Mouse (Mus musculus): ENCODE results near the gene Itpripl2. TPM values are rescaled to one million over a fixed set of nuclear protein-coding genes. Genes with fewer than 3 reads are reported as not detected.

Itpripl2 gene
- polyA plus RNA-seq, 1 experiment from 2014 or later, result 4.1 TPM

GRCm38 (mm10) chr7:118498984-118499783 lies 7.4 kb upstream of the Itpripl2 start:
- Histone ChIP-seq H3K9me3 (ENCODE audit: low read depth, low read length) (no peaks in the 10 kb centered on the region), H3K27me3 (ENCODE audit: insufficient read depth, low read length) (no peaks in the 10 kb centered on the region)

GRCm38 (mm10) chr7:118494892-118495579 lies 3.3 kb upstream of the Itpripl2 start:
- Histone ChIP-seq H3K27me3 (ENCODE audit: insufficient read depth, low read length) (peaks cover 7% of the 10 kb centered on the region; the same call in 1 of the 2 replicates), H3K4me1 (ENCODE audit: insufficient read depth) (peaks cover 9% of the 10 kb centered on the region), H3K4me2 (no peak overlapping the region), H3K27ac (ENCODE audit: low read depth) (no peak overlapping the region), H3K4me3 (ENCODE audit: low read depth, low read length) (no peak overlapping the region), H3K9me3 (ENCODE audit: low read depth, low read length) (no peaks in the 10 kb centered on the region), H3K9ac (no peak overlapping the region), H3K36me3 (ENCODE audit: insufficient read depth) (peaks cover 5% of the 10 kb centered on the region)
- no peak for ATAC-seq (ENCODE audit: insufficient read depth)
- DNase-seq, result no peak
- 69% methylated on average over 4 of the region's 4 CpGs for WGBS
- no peak for TF ChIP-seq CTCF (IDR thresholded peaks at IDR 0.05; ENCODE audit: low read depth)

More at GRCm38 (mm10) chr7:118498984-118499783, 7.4 kb upstream of the Itpripl2 start:
- no peak for TF ChIP-seq CTCF (IDR thresholded peaks at IDR 0.05; ENCODE audit: low read depth)
- Histone ChIP-seq H3K36me3 (ENCODE audit: insufficient read depth) (no peaks in the 10 kb centered on the region), H3K4me3 (ENCODE audit: low read depth, low read length) (no peak overlapping the region), H3K4me2 (no peak overlapping the region), H3K27ac (ENCODE audit: low read depth) (no peak overlapping the region), H3K4me1 (ENCODE audit: insufficient read depth) (no peaks in the 10 kb centered on the region), H3K9ac (no peak overlapping the region)
- DNase-seq (no peak), ATAC-seq (ENCODE audit: insufficient read depth) (no peak)
- 71% methylated on average over 12 of the region's 12 CpGs for WGBS

GRCm38 (mm10) chr7:118493892-118494291 lies 2.1 kb upstream of the Itpripl2 start:
- H3K27ac ChIP-seq (ENCODE audit: low read depth), result no peak overlapping the region
- H3K9ac ChIP-seq, result no peak overlapping the region
- peak; percentile 41 for DNase-seq
- no peaks in the 10 kb centered on the region for H3K9me3 ChIP-seq (ENCODE audit: low read depth, low read length)
- peaks cover 10% of the 10 kb centered on the region; the same call in 1 of the 2 replicates for H3K27me3 ChIP-seq (ENCODE audit: insufficient read depth, low read length)
- H3K36me3 ChIP-seq (ENCODE audit: insufficient read depth), result peaks cover 16% of the 10 kb centered on the region
- 71% methylated on average over 9 of the region's 9 CpGs for WGBS
- no peak overlapping the region for H3K4me3 ChIP-seq (ENCODE audit: low read depth, low read length)
- ATAC-seq (ENCODE audit: insufficient read depth), result no peak
- no peak for TF ChIP-seq CTCF (IDR thresholded peaks at IDR 0.05; ENCODE audit: low read depth)
- H3K4me2 ChIP-seq, result no peak overlapping the region
- peaks cover 15% of the 10 kb centered on the region for H3K4me1 ChIP-seq (ENCODE audit: insufficient read depth)

- Histone ChIP-seq H3K27ac (ENCODE audit: low read depth) (peak overlapping the region; percentile 93; the same call in 1 of the 2 replicates), H3K9me3 (ENCODE audit: low read depth, low read length) (no peaks in the 10 kb centered on the region), H3K4me1 (ENCODE audit: insufficient read depth) (peaks cover 28% of the 10 kb centered on the region), H3K4me2 (peak overlapping the region; percentile 91), H3K9ac (peak overlapping the region; percentile 95), H3K27me3 (ENCODE audit: insufficient read depth, low read length) (peaks cover 10% of the 10 kb centered on the region; the same call in 1 of the 2 replicates), H3K4me3 (ENCODE audit: low read depth, low read length) (peak overlapping the region; percentile 74), H3K36me3 (ENCODE audit: insufficient read depth) (peaks cover 19% of the 10 kb centered on the region)
- peak; percentile 5 for ATAC-seq (ENCODE audit: insufficient read depth)
- WGBS, result 3% methylated on average over 67 of the region's 67 CpGs
- TF ChIP-seq CTCF (IDR thresholded peaks at IDR 0.05; ENCODE audit: low read depth), result peak; percentile 37
- peak; percentile 66 for DNase-seq
Observed at GRCm38 (mm10) chr7:118490666-118491430, 927 bp downstream of the Itpripl2 start.

GRCm38 (mm10) chr7:118489706-118490665 lies 1.8 kb downstream of the Itpripl2 start:
- peak; percentile 1; the same call in 1 of the 2 replicates for ATAC-seq (ENCODE audit: insufficient read depth)
- 32% methylated on average over 57 of the region's 57 CpGs for WGBS
- Histone ChIP-seq H3K4me2 (peak overlapping the region; percentile 91), H3K27me3 (ENCODE audit: insufficient read depth, low read length) (peaks cover 10% of the 10 kb centered on the region; the same call in 1 of the 2 replicates), H3K36me3 (ENCODE audit: insufficient read depth) (peaks cover 19% of the 10 kb centered on the region), H3K9ac (peak overlapping the region; percentile 2; the same call in 1 of the 2 replicates), H3K9me3 (ENCODE audit: low read depth, low read length) (no peaks in the 10 kb centered on the region), H3K27ac (ENCODE audit: low read depth) (no peak overlapping the region), H3K4me1 (ENCODE audit: insufficient read depth) (peaks cover 28% of the 10 kb centered on the region), H3K4me3 (ENCODE audit: low read depth, low read length) (peak overlapping the region; percentile 74)
- TF ChIP-seq CTCF (IDR thresholded peaks at IDR 0.05; ENCODE audit: low read depth), result no peak
- DNase-seq, result no peak

Measured in lung, embryonic 14.5 days (tissue).